Mouse (Mus musculus): ENCODE measurements around the gene Trpm1. TPM values are rescaled to one million over a fixed set of nuclear protein-coding genes. Genes with fewer than 3 reads are reported as not detected.

Gene Trpm1
- polyA plus RNA-seq, 2 experiments: 0.52 to 0.85 TPM

- TF ChIP-seq POLR2A (IDR thresholded peaks at IDR 0.05; ENCODE audit: borderline replicate concordance, extremely low read depth, insufficient read depth, insufficient read length): no peak
- no peaks in the 10 kb centered on the region for H3K27me3 ChIP-seq (ENCODE audit: control insufficient read depth, insufficient read depth, low read length)
- H3K4me3 ChIP-seq (replicated peaks; ENCODE audit: low read length): no peak overlapping the region
- no peak overlapping the region for H3K9ac ChIP-seq (ENCODE audit: low read depth, low read length, severe bottlenecking)
- ATAC-seq (ENCODE audit: low FRiP score, low read depth) (no peak), DNase-seq (ENCODE audit: low spot score) (no peak)
- H3K36me3 ChIP-seq (ENCODE audit: control insufficient read depth, insufficient read depth, low read length): no peaks in the 10 kb centered on the region
- 70% methylated on average over 1 of the region's 1 CpGs for WGBS
- H3K9me3 ChIP-seq (ENCODE audit: control insufficient read depth, low read length): no peaks in the 10 kb centered on the region
- no peaks in the 10 kb centered on the region for H3K4me1 ChIP-seq (ENCODE audit: control insufficient read depth, insufficient read depth, low read length)
- no peak overlapping the region for H3K4me2 ChIP-seq (replicated peaks; ENCODE audit: low read depth, low read length, severe bottlenecking)
- H3K27ac ChIP-seq (replicated peaks; ENCODE audit: low read depth, low read length): no peak overlapping the region
Observed at GRCm38 (mm10) chr7:64248352-64248751, 94.7 kb downstream of the Trpm1 start.

- Histone ChIP-seq H3K4me1 (ENCODE audit: control insufficient read depth, insufficient read depth, low read length) (no peaks in the 10 kb centered on the region), H3K4me3 (replicated peaks; ENCODE audit: low read length) (no peak overlapping the region), H3K9me3 (ENCODE audit: control insufficient read depth, low read length) (no peaks in the 10 kb centered on the region), H3K4me2 (replicated peaks; ENCODE audit: low read depth, low read length, severe bottlenecking) (no peak overlapping the region), H3K27me3 (ENCODE audit: control insufficient read depth, insufficient read depth, low read length) (no peaks in the 10 kb centered on the region), H3K9ac (ENCODE audit: low read depth, low read length, severe bottlenecking) (no peak overlapping the region), H3K36me3 (ENCODE audit: control insufficient read depth, insufficient read depth, low read length) (no peaks in the 10 kb centered on the region), H3K27ac (replicated peaks; ENCODE audit: low read depth, low read length) (no peak overlapping the region)
- no peak for TF ChIP-seq POLR2A (IDR thresholded peaks at IDR 0.05; ENCODE audit: borderline replicate concordance, extremely low read depth, insufficient read depth, insufficient read length)
- ATAC-seq (ENCODE audit: low FRiP score, low read depth) (no peak), DNase-seq (ENCODE audit: low spot score) (no peak)
- WGBS: 58% methylated on average over 4 of the region's 4 CpGs
Observed at GRCm38 (mm10) chr7:64249715-64250114, 96.1 kb downstream of the Trpm1 start.

DNA sequence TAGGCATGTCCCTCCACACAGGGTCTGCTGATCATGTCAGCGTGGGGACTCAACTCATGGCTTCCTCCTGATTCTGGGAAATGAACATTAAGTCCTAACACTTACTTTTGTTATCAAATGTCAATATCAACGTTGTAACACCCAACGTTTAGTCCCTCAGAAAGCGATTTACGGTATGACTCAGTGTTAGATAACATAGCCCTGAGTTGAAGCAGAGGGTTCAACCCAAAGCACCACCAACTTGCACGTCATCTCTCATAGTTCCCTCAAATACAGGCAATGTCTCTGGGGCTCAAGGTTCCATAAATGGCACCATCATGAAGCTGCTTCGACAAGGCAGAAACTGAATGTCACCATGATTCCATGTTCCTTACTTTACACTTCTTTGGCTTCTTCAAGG is 96.8 kb downstream of the Trpm1 start:
- 86% methylated on average over 7 of the region's 7 CpGs for WGBS
- no peak overlapping the region for H3K9ac ChIP-seq (ENCODE audit: low read depth, low read length, severe bottlenecking)
- no peak overlapping the region for H3K4me3 ChIP-seq (replicated peaks; ENCODE audit: low read length)
- TF ChIP-seq POLR2A (IDR thresholded peaks at IDR 0.05; ENCODE audit: borderline replicate concordance, extremely low read depth, insufficient read depth, insufficient read length): no peak
- ATAC-seq (ENCODE audit: low FRiP score, low read depth) (no peak), DNase-seq (ENCODE audit: low spot score) (no peak)
- no peaks in the 10 kb centered on the region for H3K9me3 ChIP-seq (ENCODE audit: control insufficient read depth, low read length)
- H3K36me3 ChIP-seq (ENCODE audit: control insufficient read depth, insufficient read depth, low read length): no peaks in the 10 kb centered on the region
- no peak overlapping the region for H3K4me2 ChIP-seq (replicated peaks; ENCODE audit: low read depth, low read length, severe bottlenecking)
- no peaks in the 10 kb centered on the region for H3K27me3 ChIP-seq (ENCODE audit: control insufficient read depth, insufficient read depth, low read length)
- H3K4me1 ChIP-seq (ENCODE audit: control insufficient read depth, insufficient read depth, low read length): no peaks in the 10 kb centered on the region
- H3K27ac ChIP-seq (replicated peaks; ENCODE audit: low read depth, low read length): no peak overlapping the region

DNA sequence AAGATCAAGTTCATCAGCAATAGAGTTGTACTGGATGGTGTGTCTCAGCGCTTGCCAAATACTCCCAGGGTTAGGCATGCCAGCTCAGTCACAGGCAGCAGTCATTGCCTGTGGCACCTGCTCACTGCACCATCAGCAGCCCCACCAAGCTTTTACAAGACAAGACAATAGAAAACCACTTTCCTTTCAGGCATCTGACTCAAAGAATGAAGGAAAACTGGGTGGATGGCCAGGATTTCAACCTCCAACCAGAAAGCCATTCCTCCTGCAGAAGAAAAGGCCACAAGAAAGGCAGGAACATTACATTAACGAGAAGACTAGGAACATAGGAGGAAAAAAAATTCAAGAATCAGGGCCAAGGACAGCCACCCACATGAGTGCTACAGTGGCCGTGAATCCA is 100.1 kb downstream of the Trpm1 start:
- no peak overlapping the region for H3K27ac ChIP-seq (replicated peaks; ENCODE audit: low read depth, low read length)
- no peak overlapping the region for H3K9ac ChIP-seq (ENCODE audit: low read depth, low read length, severe bottlenecking)
- 93% methylated on average over 3 of the region's 3 CpGs for WGBS
- no peaks in the 10 kb centered on the region for H3K9me3 ChIP-seq (ENCODE audit: control insufficient read depth, low read length)
- DNase-seq (ENCODE audit: low spot score): no peak
- no peaks in the 10 kb centered on the region for H3K4me1 ChIP-seq (ENCODE audit: control insufficient read depth, insufficient read depth, low read length)
- no peak overlapping the region for H3K4me3 ChIP-seq (replicated peaks; ENCODE audit: low read length)
- no peak for ATAC-seq (ENCODE audit: low FRiP score, low read depth)
- no peaks in the 10 kb centered on the region for H3K36me3 ChIP-seq (ENCODE audit: control insufficient read depth, insufficient read depth, low read length)
- no peak for TF ChIP-seq POLR2A (IDR thresholded peaks at IDR 0.05; ENCODE audit: borderline replicate concordance, extremely low read depth, insufficient read depth, insufficient read length)
- H3K4me2 ChIP-seq (replicated peaks; ENCODE audit: low read depth, low read length, severe bottlenecking): no peak overlapping the region
- no peaks in the 10 kb centered on the region for H3K27me3 ChIP-seq (ENCODE audit: control insufficient read depth, insufficient read depth, low read length)

DNA sequence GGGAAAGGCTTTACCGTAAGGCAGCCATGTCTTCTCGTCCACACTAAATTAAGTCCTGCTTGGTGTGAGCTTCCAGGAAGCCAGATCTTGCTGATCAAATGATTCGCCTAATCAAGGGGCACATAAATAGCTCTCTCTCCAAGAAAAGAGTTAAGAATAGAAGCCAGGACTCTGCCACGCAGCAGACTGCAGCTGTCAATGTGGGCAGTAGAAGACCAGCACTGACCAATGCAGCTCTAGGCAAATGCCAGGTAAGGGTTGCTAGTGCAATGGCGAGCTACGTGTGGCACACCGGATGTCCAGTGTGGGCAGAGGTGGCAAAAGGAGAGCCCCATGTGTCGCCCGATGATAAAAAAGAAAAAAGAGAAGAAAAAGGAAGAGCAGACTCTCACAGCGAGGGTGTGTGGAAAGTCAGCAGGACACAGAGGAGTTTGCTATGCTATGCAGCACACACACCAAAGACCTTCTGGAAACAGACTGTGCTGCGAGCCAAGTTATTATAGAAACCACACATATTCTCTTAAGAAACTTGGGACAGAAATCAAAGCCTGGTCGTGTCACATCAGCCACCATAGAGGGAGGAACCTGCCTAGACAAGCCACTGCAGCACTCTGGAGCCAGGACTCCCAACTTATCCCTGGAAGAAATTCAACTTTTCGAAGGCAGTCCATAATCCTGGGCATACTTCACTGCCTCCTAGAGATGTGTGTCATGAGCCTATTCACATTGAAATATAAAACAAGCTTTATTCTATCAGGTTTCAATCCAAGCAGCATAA is 112.1 kb downstream of the Trpm1 start:
- no peak for ATAC-seq (ENCODE audit: low FRiP score, low read depth)
- Histone ChIP-seq H3K9ac (ENCODE audit: low read depth, low read length, severe bottlenecking) (no peak overlapping the region), H3K4me1 (ENCODE audit: control insufficient read depth, insufficient read depth, low read length) (no peaks in the 10 kb centered on the region), H3K27ac (replicated peaks; ENCODE audit: low read depth, low read length) (no peak overlapping the region), H3K36me3 (ENCODE audit: control insufficient read depth, insufficient read depth, low read length) (no peaks in the 10 kb centered on the region), H3K27me3 (ENCODE audit: control insufficient read depth, insufficient read depth, low read length) (peaks cover 16% of the 10 kb centered on the region; the same call in 1 of the 2 replicates), H3K4me3 (replicated peaks; ENCODE audit: low read length) (no peak overlapping the region), H3K4me2 (replicated peaks; ENCODE audit: low read depth, low read length, severe bottlenecking) (no peak overlapping the region), H3K9me3 (ENCODE audit: control insufficient read depth, low read length) (no peaks in the 10 kb centered on the region; the same call in 1 of the 2 replicates)
- TF ChIP-seq POLR2A (IDR thresholded peaks at IDR 0.05; ENCODE audit: borderline replicate concordance, extremely low read depth, insufficient read depth, insufficient read length): no peak
- WGBS: 80% methylated on average over 13 of the region's 13 CpGs
- no peak for DNase-seq (ENCODE audit: low spot score)

Measured in limb, embryonic 14.5 days (tissue).